Mouse (Mus musculus) limb, embryonic 15.5 days (tissue): ENCODE results near the gene D3Ertd254e. TPM values are rescaled to one million over a fixed set of nuclear protein-coding genes. Genes with fewer than 3 reads are reported as not detected.

Experiments used
- ATAC-seq: fragments of 200-750 bp; cut with Nextera tagmentation; 2 replicates; pipeline ENCODE4 v1.8.0; 2017; ENCODE audit warnings: low read depth, moderate TSS enrichment; ENCODE audit not compliant: insufficient number of reproducible peaks, low FRiP score, low TSS enrichment
- H3K27ac ChIP-seq: fragments of 300-500 bp; sonication (generic); 2 replicates; pipeline ENCODE4 v1.5.1; 2015; ENCODE audit warnings: moderate library complexity, mild to moderate bottlenecking, inconsistent platforms
- H3K27me3 ChIP-seq: fragments of 300-500 bp; sonication (generic); 2 replicates; pipeline ENCODE4 v1.6.1; 2015; ENCODE audit warnings: inconsistent platforms
- H3K36me3 ChIP-seq: fragments of 300-500 bp; sonication (generic); 2 replicates; pipeline ENCODE4 v1.6.1; 2015; ENCODE audit warnings: inconsistent platforms
- H3K4me1 ChIP-seq: fragments of 300-500 bp; sonication (generic); 2 replicates; pipeline ENCODE4 v1.6.1; 2015; ENCODE audit warnings: inconsistent platforms
- H3K4me2 ChIP-seq: fragments of 300-500 bp; sonication (generic); 2 replicates; pipeline ENCODE4 v1.6.1; 2015; ENCODE audit warnings: mild to moderate bottlenecking, inconsistent platforms
- H3K4me3 ChIP-seq: fragments of 300-500 bp; sonication (generic); 2 replicates; pipeline ENCODE4 v1.5.1; 2015; ENCODE audit warnings: mild to moderate bottlenecking, inconsistent platforms
- H3K9ac ChIP-seq: fragments of 300-500 bp; sonication (generic); 2 replicates; pipeline ENCODE4 v1.6.1; 2015; ENCODE audit warnings: inconsistent platforms
- H3K9me3 ChIP-seq: fragments of 300-500 bp; sonication (generic); 2 replicates; pipeline ENCODE4 v1.6.1; 2016; ENCODE audit warnings: inconsistent platforms
- WGBS: fragments of 180-500 bp; shearing (Covaris S2); methylation state at CpG from one replicate; pipeline ENCODE4 v1.1.7; 2015; 5-methylcytosine and 5-hydroxymethylcytosine counted together
- polyA plus RNA-seq: library from polyadenylated mRNA; unstranded; fragments of >200 nt; fragmentation: Nextera tagmentation; extraction: Ambion mirVana; gene quantifications from 2 replicates; pipeline ENCODE4 v1.2.1, GENCODE M21; 2015

Gene D3Ertd254e
- polyA plus RNA-seq, 1 experiment from 2014 or later, result 10.4 TPM

GRCm38 (mm10) chr3:36173761-36174160 is 22.9 kb downstream of the D3Ertd254e start:
- H3K27ac ChIP-seq, result no peak overlapping the region

DNA sequence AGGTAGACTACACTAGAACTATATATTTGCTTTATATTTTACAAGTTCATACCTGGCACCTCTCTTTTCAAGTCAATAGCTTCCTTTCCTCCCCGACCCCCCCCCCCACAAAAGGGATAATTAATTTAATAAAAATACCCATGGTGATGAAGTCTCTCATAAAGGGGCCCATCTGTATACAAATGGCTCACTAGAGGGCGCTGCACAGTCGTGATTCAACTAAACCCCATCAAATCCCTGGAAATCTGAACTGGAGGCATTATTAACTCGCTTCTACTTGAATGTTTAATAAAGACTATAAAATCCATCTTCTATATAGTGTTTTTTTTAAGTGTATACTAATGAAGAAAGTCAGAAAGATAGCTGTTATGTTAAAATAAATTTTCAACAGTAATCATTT is 30.7 kb downstream of the D3Ertd254e start:
- no peaks in the 10 kb centered on the region for H3K9me3 ChIP-seq
- WGBS, result 7% methylated on average over 4 of the region's 4 CpGs
- H3K36me3 ChIP-seq, result no peaks in the 10 kb centered on the region
- no peak overlapping the region for H3K9ac ChIP-seq
- H3K4me1 ChIP-seq, result no peaks in the 10 kb centered on the region
- no peak overlapping the region for H3K27ac ChIP-seq
- no peak overlapping the region for H3K4me2 ChIP-seq
- no peak for ATAC-seq
- no peaks in the 10 kb centered on the region for H3K27me3 ChIP-seq
- no peak overlapping the region for H3K4me3 ChIP-seq

More at GRCm38 (mm10) chr3:36173761-36174160, 22.9 kb downstream of the D3Ertd254e start:
- no peak overlapping the region for H3K9ac ChIP-seq
- ATAC-seq, result no peak
- H3K27me3 ChIP-seq, result no peaks in the 10 kb centered on the region
- H3K4me1 ChIP-seq, result no peaks in the 10 kb centered on the region
- H3K4me2 ChIP-seq, result no peak overlapping the region
- WGBS, result 90% methylated on average over 2 of the region's 2 CpGs
- H3K36me3 ChIP-seq, result 0 out of 2 replicates have a peak, but pooled peaks cover 2% of the 10 kb centered on the region
- no peak overlapping the region for H3K4me3 ChIP-seq
- no peaks in the 10 kb centered on the region for H3K9me3 ChIP-seq

DNA sequence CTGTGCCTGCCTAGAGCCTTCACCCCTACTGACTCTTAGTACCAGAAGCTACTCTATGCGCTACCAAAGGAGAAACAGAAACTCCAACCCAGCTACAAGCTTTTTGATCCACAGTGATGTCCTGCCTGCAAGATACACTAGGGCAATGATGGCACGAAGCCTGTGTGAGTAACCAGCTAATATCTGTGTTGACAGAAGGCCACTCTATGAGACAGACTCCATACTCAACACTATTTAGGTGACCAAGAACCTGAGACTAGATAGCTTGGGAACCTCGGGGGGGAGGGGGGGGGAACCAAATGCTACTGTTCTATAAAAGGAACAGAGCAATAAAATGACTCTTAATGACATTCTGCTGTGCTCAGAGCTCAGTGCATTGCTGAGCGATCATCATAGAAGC is 35.7 kb downstream of the D3Ertd254e start:
- H3K9ac ChIP-seq, result no peak overlapping the region
- ATAC-seq, result no peak
- WGBS, result 72% methylated on average over 4 of the region's 4 CpGs

GRCm38 (mm10) chr3:36189243-36189642 is 38.4 kb downstream of the D3Ertd254e start:
- H3K9me3 ChIP-seq, result no peaks in the 10 kb centered on the region
- H3K4me3 ChIP-seq, result no peak overlapping the region
- H3K27me3 ChIP-seq, result no peaks in the 10 kb centered on the region
- 90% methylated on average over 8 of the region's 8 CpGs for WGBS
- no peak for ATAC-seq
- no peaks in the 10 kb centered on the region for H3K4me1 ChIP-seq
- no peaks in the 10 kb centered on the region for H3K36me3 ChIP-seq
- no peak overlapping the region for H3K9ac ChIP-seq
- H3K27ac ChIP-seq, result no peak overlapping the region
- H3K4me2 ChIP-seq, result no peak overlapping the region

More for the DNA sequence above, 35.7 kb downstream of the D3Ertd254e start:
- Histone ChIP-seq H3K4me3 (no peak overlapping the region), H3K4me1 (no peaks in the 10 kb centered on the region), H3K9me3 (no peaks in the 10 kb centered on the region), H3K4me2 (no peak overlapping the region), H3K27ac (no peak overlapping the region), H3K27me3 (no peaks in the 10 kb centered on the region), H3K36me3 (no peaks in the 10 kb centered on the region)

- no peak for ATAC-seq
- Histone ChIP-seq H3K4me3 (no peak overlapping the region), H3K27ac (no peak overlapping the region), H3K27me3 (no peaks in the 10 kb centered on the region), H3K36me3 (no peaks in the 10 kb centered on the region), H3K4me2 (no peak overlapping the region), H3K9ac (no peak overlapping the region), H3K4me1 (no peaks in the 10 kb centered on the region), H3K9me3 (no peaks in the 10 kb centered on the region)
- 59% methylated on average over 5 of the region's 5 CpGs for WGBS
Observed at GRCm38 (mm10) chr3:36201098-36201497, 50.3 kb downstream of the D3Ertd254e start.

DNA sequence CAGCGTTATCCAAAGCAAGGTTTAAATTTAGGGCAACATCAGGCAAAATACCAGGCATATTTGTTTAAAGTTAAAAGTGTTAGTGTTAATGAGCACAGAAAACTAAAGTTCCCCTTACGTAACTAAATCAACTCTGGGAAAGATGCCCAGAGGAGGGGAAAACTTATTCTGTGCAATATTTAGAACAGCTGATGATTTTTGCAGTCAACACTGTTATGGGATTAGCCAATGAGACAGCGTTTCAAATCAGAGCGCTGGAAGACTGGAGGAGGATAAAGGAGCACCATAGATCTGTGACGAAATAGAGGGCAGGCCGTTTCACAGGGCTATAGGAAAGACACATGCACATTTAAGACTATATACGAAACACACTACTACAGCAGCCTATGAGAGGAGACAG is 52.1 kb downstream of the D3Ertd254e start:
- Histone ChIP-seq H3K4me3 (no peak overlapping the region), H3K27me3 (no peaks in the 10 kb centered on the region), H3K27ac (no peak overlapping the region), H3K9ac (no peak overlapping the region), H3K9me3 (no peaks in the 10 kb centered on the region), H3K36me3 (no peaks in the 10 kb centered on the region), H3K4me2 (no peak overlapping the region), H3K4me1 (no peaks in the 10 kb centered on the region)
- no peak for ATAC-seq
- WGBS, result 59% methylated on average over 7 of the region's 7 CpGs

GRCm38 (mm10) chr3:36207520-36208264 is 56.9 kb downstream of the D3Ertd254e start:
- H3K36me3 ChIP-seq, result no peaks in the 10 kb centered on the region
- WGBS, result 71% methylated on average over 19 of the region's 19 CpGs

DNA sequence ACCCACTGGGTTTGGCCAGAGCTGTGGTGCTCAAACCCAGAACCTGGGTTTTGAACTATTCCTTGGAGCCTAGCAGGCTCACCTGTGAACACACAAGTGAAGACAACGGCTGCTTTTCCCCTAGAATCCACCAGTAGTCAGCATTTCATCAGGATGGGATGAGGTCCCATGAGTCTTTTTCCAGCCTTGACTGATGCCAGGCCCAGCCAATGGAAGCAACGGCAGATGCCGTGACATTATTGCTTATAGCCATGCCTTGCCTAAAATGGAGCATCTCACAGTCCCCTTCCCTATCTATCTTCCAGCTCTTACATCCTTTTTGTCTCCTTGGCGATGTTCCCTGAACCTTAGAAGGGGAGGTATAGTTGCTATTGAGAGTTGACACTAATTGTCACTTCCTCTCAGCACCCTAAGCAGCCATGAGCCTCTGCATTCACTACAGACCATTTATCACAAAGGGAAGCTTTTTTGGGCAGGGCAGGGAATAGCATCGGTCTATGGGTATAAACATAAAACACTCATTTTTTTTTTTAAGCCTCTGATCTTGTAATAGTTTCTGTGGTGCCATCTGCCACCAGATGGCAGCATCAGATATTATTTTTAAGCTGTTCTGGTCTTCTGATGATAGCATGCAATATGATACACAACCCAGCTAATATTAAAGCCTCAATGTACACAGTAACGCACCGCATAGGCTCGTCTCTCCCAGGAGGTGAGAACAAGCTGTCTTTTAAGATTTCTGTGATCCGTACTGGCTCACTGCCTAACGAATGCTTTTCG is 59.1 kb downstream of the D3Ertd254e start:
- Histone ChIP-seq H3K9me3 (no peaks in the 10 kb centered on the region), H3K4me2 (no peak overlapping the region), H3K4me1 (no peaks in the 10 kb centered on the region), H3K27ac (no peak overlapping the region), H3K36me3 (no peaks in the 10 kb centered on the region), H3K27me3 (no peaks in the 10 kb centered on the region; the same call in 1 of the 2 replicates), H3K9ac (no peak overlapping the region), H3K4me3 (no peak overlapping the region)
- 52% methylated on average over 11 of the region's 11 CpGs for WGBS
- no peak for ATAC-seq

More at GRCm38 (mm10) chr3:36207520-36208264, 56.9 kb downstream of the D3Ertd254e start:
- no peak overlapping the region for H3K4me2 ChIP-seq
- no peaks in the 10 kb centered on the region for H3K9me3 ChIP-seq
- H3K4me1 ChIP-seq, result no peaks in the 10 kb centered on the region
- no peaks in the 10 kb centered on the region; the same call in 1 of the 2 replicates for H3K27me3 ChIP-seq
- H3K27ac ChIP-seq, result no peak overlapping the region
- no peak overlapping the region for H3K4me3 ChIP-seq
- ATAC-seq, result no peak
- no peak overlapping the region for H3K9ac ChIP-seq

- no peak overlapping the region for H3K4me2 ChIP-seq
- H3K9ac ChIP-seq, result no peak overlapping the region
- no peaks in the 10 kb centered on the region for H3K36me3 ChIP-seq
- H3K9me3 ChIP-seq, result no peaks in the 10 kb centered on the region
- no peak overlapping the region for H3K4me3 ChIP-seq
- WGBS, result 45% methylated on average over 2 of the region's 2 CpGs
- no peak for ATAC-seq
- H3K27me3 ChIP-seq, result no peaks in the 10 kb centered on the region; the same call in 1 of the 2 replicates
- no peak overlapping the region for H3K27ac ChIP-seq
- H3K4me1 ChIP-seq, result no peaks in the 10 kb centered on the region
Observed at GRCm38 (mm10) chr3:36210939-36211338, 60.1 kb downstream of the D3Ertd254e start.

DNA sequence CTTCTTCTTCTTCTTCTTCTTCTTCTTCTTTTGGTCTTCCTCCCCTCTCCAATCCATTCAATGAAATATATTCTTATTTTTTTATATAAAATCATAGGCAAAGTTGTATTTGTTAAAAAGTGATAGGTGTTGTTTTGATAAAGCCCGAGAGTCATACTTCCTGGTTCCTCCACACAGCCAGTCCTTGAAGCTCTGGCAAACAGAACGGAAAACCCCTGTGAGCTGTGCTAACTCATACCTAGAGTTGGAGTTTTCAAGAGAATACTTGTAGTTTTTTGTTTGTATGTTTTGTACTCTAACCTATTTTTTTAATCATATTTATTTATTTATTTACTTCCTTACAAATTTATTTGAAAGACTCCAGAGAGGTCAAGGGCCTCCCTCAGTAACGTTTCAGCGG is 61.9 kb downstream of the D3Ertd254e start:
- no peak overlapping the region for H3K27ac ChIP-seq
- H3K36me3 ChIP-seq, result no peaks in the 10 kb centered on the region
- no peak for ATAC-seq
- no peak overlapping the region for H3K4me3 ChIP-seq
- no peak overlapping the region for H3K4me2 ChIP-seq
- no peak overlapping the region for H3K9ac ChIP-seq
- WGBS, result 82% methylated on average over 4 of the region's 4 CpGs
- H3K4me1 ChIP-seq, result no peaks in the 10 kb centered on the region
- no peaks in the 10 kb centered on the region; the same call in 1 of the 2 replicates for H3K27me3 ChIP-seq
- H3K9me3 ChIP-seq, result no peaks in the 10 kb centered on the region
